Mouse (Mus musculus): Measurements from ENCODE around the gene Pcnp.

GRCm38 (mm10) chr16:55990311-55990710 lies 39.2 kb downstream of the Pcnp start:
- no peak for TF ChIP-seq CTCF (IDR thresholded peaks at IDR 0.05; ENCODE audit: low read depth)
- no peak for TF ChIP-seq EP300 (optimal IDR thresholded peaks at IDR 0.05)
